Mouse (Mus musculus) CH12.LX (cell line): Measurements from ENCODE around the gene Cdr2. TPM values are rescaled to one million over a fixed set of nuclear protein-coding genes. Genes with fewer than 3 reads are reported as not detected.

ENCODE experiments used
- DNase-seq: peaks from one replicate; pipeline ENCODE4 v3.0.0-alpha.2; 2013; ENCODE audit errors: extremely low read depth
- H3K27ac ChIP-seq: 2 replicates; pipeline ENCODE4 v1.5.1; 2012; ENCODE audit warnings: low read depth, mild to moderate bottlenecking, control low read depth, moderate library complexity; ENCODE audit not compliant: insufficient read depth
- H3K27me3 ChIP-seq: replicated peaks from 2 replicates; pipeline ENCODE3; 2012; ENCODE audit warnings: inconsistent platforms
- H3K36me3 ChIP-seq, 2 experiments: replicated peaks in 1 of 2; 2 replicates each; pipeline versions ENCODE3 to v1.6.1; 2012; ENCODE audit warnings: inconsistent platforms in 1 of 2, low read length in 1 of 2, mild to moderate bottlenecking in 1 of 2, mixed read lengths in 1 of 2, moderate library complexity in 1 of 2; ENCODE audit not compliant: control insufficient read depth in 1 of 2, insufficient read depth in 1 of 2
- H3K4me1 ChIP-seq, 2 experiments: 2 replicates each; pipeline ENCODE4 v1.6.1; 2012; ENCODE audit warnings: inconsistent platforms in 1 of 2, moderate library complexity in 1 of 2; ENCODE audit not compliant: insufficient read depth in 2 of 2, control insufficient read depth in 1 of 2
- H3K4me2 ChIP-seq: 2 replicates; pipeline ENCODE4 v1.6.1; 2012; ENCODE audit warnings: low read depth, mild to moderate bottlenecking, control low read depth; ENCODE audit not compliant: poor library complexity, insufficient read depth, severe bottlenecking
- H3K4me3 ChIP-seq, 3 experiments: fragments of 150-350 bp in 1 of 3; sonication (generic) in 1 of 3; replicated peaks in 1 of 3; 2 replicates each; pipeline versions ENCODE3 to v1.5.1; 2011 to 2012; ENCODE audit warnings: low read depth in 2 of 3, low read length in 2 of 3, mild to moderate bottlenecking in 2 of 3, moderate library complexity in 2 of 3, control low read depth in 1 of 3, improper control_type of control experiment in 1 of 3, inconsistent platforms in 1 of 3, mixed read lengths in 1 of 3; ENCODE audit not compliant: poor library complexity in 1 of 3
- H3K79me2 ChIP-seq: replicated peaks from 2 replicates; pipeline ENCODE4 v1.6.1; 2012; ENCODE audit warnings: mild to moderate bottlenecking, moderate library complexity; ENCODE audit not compliant: control insufficient read depth, poor library complexity, insufficient read depth, severe bottlenecking; ENCODE audit errors: extremely low read depth
- H3K9ac ChIP-seq: 2 replicates; pipeline ENCODE4 v1.6.1; 2012; ENCODE audit warnings: low read depth, mild to moderate bottlenecking, control low read depth, moderate library complexity; ENCODE audit not compliant: insufficient read depth
- H3K9me3 ChIP-seq: replicated peaks from 2 replicates; pipeline ENCODE3; 2012; ENCODE audit warnings: low read length, inconsistent platforms, mixed read lengths
- CTCF ChIP-seq, 2 experiments: IDR thresholded peaks in 1 of 2; conservative IDR thresholded peaks in 1 of 2; 2 replicates each; pipeline ENCODE4 v1.5.1; 2011 to 2012; ENCODE audit warnings: low read depth in 2 of 2, low read length in 2 of 2, improper control_type of control experiment in 1 of 2, inconsistent platforms in 1 of 2, mild to moderate bottlenecking in 1 of 2, moderate library complexity in 1 of 2
- E2F4 ChIP-seq: IDR thresholded peaks from 2 replicates; pipeline ENCODE4 v1.6.1; 2011; ENCODE audit warnings: low read depth, low read length, improper control_type of control experiment; ENCODE audit not compliant: insufficient replicate concordance
- ETS1 ChIP-seq: conservative IDR thresholded peaks from 2 replicates; pipeline ENCODE4 v1.6.1; 2012; ENCODE audit warnings: low read depth, mild to moderate bottlenecking, inconsistent platforms, low read length, improper control_type of control experiment, moderate library complexity
- GABPA ChIP-seq: IDR thresholded peaks from 2 replicates; pipeline ENCODE4 v1.6.1; 2012; ENCODE audit warnings: low read depth, low read length, improper control_type of control experiment, inconsistent platforms; ENCODE audit not compliant: insufficient replicate concordance
- JUN ChIP-seq: IDR thresholded peaks from 2 replicates; pipeline ENCODE4 v1.6.1; 2011; ENCODE audit warnings: low read depth, mild to moderate bottlenecking, low read length, improper control_type of control experiment, moderate library complexity; ENCODE audit not compliant: insufficient read depth
- MAZ ChIP-seq: IDR thresholded peaks from 2 replicates; pipeline ENCODE4 v1.6.1; 2012; ENCODE audit warnings: low read depth, mild to moderate bottlenecking, inconsistent platforms, low read length, improper control_type of control experiment, moderate library complexity
- MEF2A ChIP-seq: IDR thresholded peaks from 2 replicates; pipeline ENCODE4 v1.6.1; 2014; ENCODE audit warnings: low read depth, mild to moderate bottlenecking, inconsistent platforms, low read length, improper control_type of control experiment, borderline replicate concordance
- MYC ChIP-seq: IDR thresholded peaks from 2 replicates; pipeline ENCODE4 v1.6.1; 2011; ENCODE audit warnings: low read depth, mild to moderate bottlenecking, improper control_type of control experiment, low read length
- NELFE ChIP-seq: IDR thresholded peaks from 2 replicates; pipeline ENCODE4 v1.6.1; 2011; ENCODE audit warnings: low read depth, low read length, improper control_type of control experiment
- PAX5 ChIP-seq: IDR thresholded peaks from 2 replicates; pipeline ENCODE4 v1.6.1; 2012; ENCODE audit warnings: low read length, inconsistent platforms, mixed read lengths
- RAD21 ChIP-seq: IDR thresholded peaks from 2 replicates; pipeline ENCODE4 v1.6.1; 2011; ENCODE audit warnings: low read depth, mild to moderate bottlenecking, low read length, improper control_type of control experiment, moderate library complexity
- SIN3A ChIP-seq: IDR thresholded peaks from 2 replicates; pipeline ENCODE4 v1.6.1; 2012; ENCODE audit warnings: low read length, improper control_type of control experiment, inconsistent platforms
- TBP ChIP-seq: conservative IDR thresholded peaks from 2 replicates; pipeline ENCODE4 v1.6.1; 2011; ENCODE audit warnings: low read depth, low read length, improper control_type of control experiment
- TCF12 ChIP-seq: IDR thresholded peaks from 2 replicates; pipeline ENCODE4 v1.6.1; 2014; ENCODE audit warnings: low read depth, mild to moderate bottlenecking, inconsistent platforms, low read length, improper control_type of control experiment
- UBTF ChIP-seq: IDR thresholded peaks from 2 replicates; pipeline ENCODE4 v1.6.1; 2012; ENCODE audit warnings: low read depth, mild to moderate bottlenecking, inconsistent platforms, low read length, improper control_type of control experiment, moderate library complexity
- USF1 ChIP-seq: IDR thresholded peaks from 2 replicates; pipeline ENCODE4 v1.6.1; 2014; ENCODE audit warnings: low read depth, mild to moderate bottlenecking, inconsistent platforms, low read length, improper control_type of control experiment
- ZC3H11A ChIP-seq: IDR thresholded peaks from 2 replicates; pipeline ENCODE4 v1.6.1; 2012; ENCODE audit warnings: low read depth, mild to moderate bottlenecking, inconsistent platforms, low read length, improper control_type of control experiment
- ZKSCAN1 ChIP-seq: IDR thresholded peaks from 2 replicates; pipeline ENCODE4 v1.6.1; 2012; ENCODE audit warnings: low read depth, inconsistent platforms, low read length, improper control_type of control experiment, borderline replicate concordance
- dilution Hi-C: fragments of 300-500 bp; cut with MboI; formaldehyde crosslinking; loops from 2 replicates; pipeline ENCODE4 v1.14.3; 2020; ENCODE audit warnings: low sequenced_read_pairs; ENCODE audit not compliant: extremely low pct_unique_long_range_greater_than_20kb, extremely low pct_ligation_motif_present
- in situ Hi-C: fragments of 300-500 bp; cut with MboI; formaldehyde crosslinking; loops from 3 replicates; pipeline ENCODE4 v1.14.3; 2019; ENCODE audit warnings: low sequenced_read_pairs, low pct_ligation_motif_present, low pct_unique_long_range_greater_than_20kb, mixed read lengths
- polyA plus RNA-seq: library from polyadenylated mRNA; unstranded; fragments of >175 nt; gene quantifications from 2 replicates; pipeline ENCODE4 v1.2.1, GENCODE M21; 2012; ENCODE audit warnings: low read depth; ENCODE audit not compliant: insufficient read length
- total RNA-seq, 2 experiments: library from RNA; depleted of rRNA; stranded (reverse); fragments of 300-350 nt in 1 of 2; fragments of >200 nt in 1 of 2; gene quantifications; 2 replicates each; pipeline ENCODE4 v1.2.3; 2012 to 2014

The Cdr2 gene
- total and polyA plus RNA-seq, 3 experiments = 5.7 to 9.5 (median 8.7) TPM

DNA sequence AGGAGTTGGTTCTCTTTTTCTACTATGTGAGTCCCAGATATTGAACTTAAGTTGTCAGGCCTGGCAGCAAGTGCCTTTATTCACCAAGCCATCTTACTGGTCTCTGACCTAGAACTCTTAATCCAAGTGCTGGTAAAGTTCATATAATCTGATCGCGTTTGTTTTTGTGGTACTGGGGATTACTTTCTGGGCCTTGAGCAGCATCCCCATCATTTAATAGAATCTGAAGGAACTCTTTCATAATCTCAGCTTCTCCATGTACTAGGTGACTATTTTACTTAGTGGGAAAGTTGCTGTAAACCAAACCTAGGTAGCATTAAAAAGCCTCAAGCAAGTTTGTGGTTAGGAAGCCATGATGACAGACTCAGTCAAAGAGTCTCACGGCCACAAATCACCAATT, 19.8 kb upstream of the Cdr2 start:
- TF ChIP-seq ETS1 (no peak), MAZ (no peak), USF1 (no peak), ZKSCAN1 (no peak), TCF12 (no peak), CTCF (conservative IDR thresholded peaks at IDR 0.05 in 1 of 2, IDR thresholded peaks at IDR 0.05 in 1 of 2; ENCODE audit: low read depth in 2 of 2, low read length in 2 of 2) (no peak), MEF2A (no peak), E2F4 (no peak), MYC (no peak), PAX5 (no peak), RAD21 (no peak)
- Histone ChIP-seq H3K9me3 (no peaks in the 10 kb centered on the region), H3K27ac (no peak overlapping the region), H3K79me2 (no peaks in the 10 kb centered on the region), H3K27me3 (peaks cover 2% of the 10 kb centered on the region), H3K36me3 (no peaks in the 10 kb centered on the region), H3K4me3 (no peak overlapping the region), H3K9ac (no peak overlapping the region), H3K4me2 (no peak overlapping the region), H3K4me1 (no peaks in the 10 kb centered on the region)
- no peak for DNase-seq
- dilution Hi-C loops = no loop called here
- in situ Hi-C loops = no loop called here

DNA sequence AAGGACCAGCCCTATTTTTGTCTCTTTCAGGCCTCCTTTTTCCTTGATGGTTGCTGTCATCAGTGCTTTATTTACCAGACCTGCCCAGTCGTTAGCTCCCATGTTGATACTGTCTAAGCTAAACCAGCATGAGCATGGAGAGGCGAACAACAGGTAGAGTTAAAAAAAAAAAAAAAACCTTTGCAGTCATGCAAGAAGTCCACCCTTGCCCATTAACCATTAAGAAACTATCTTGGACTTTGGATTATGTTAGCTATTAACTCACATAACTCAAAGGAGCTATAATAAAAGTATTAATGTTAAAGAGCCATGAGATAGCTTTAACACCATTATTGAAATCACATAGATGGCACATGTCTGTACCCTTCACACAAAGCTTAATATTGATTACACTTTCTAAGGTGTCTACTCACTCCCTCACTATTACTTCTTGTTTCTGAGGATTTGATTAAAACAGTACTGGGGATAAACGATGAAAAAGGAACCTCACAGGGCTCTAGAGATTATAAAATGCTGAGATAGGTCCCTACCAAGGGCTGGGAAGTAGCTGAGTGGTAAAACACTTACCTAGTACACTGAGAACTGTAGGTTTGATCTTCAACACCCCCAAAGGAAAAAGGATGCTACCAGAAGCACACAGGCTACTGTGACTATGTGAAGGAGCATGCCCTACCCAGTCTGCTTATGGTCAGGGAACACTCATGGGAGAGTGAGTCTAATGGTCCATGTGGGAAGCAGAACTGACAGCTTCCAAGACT, 18.1 kb upstream of the Cdr2 start:
- DNase-seq = no peak
- dilution Hi-C loops = no loop called here
- no peaks in the 10 kb centered on the region for H3K9me3 ChIP-seq
- H3K4me1 ChIP-seq = no peaks in the 10 kb centered on the region
- H3K79me2 ChIP-seq = no peaks in the 10 kb centered on the region
- H3K4me3 ChIP-seq = no peak overlapping the region
- H3K36me3 ChIP-seq = no peaks in the 10 kb centered on the region
- H3K4me2 ChIP-seq = no peak overlapping the region
- H3K27me3 ChIP-seq = no peaks in the 10 kb centered on the region
- no peak overlapping the region for H3K27ac ChIP-seq
- H3K9ac ChIP-seq = no peak overlapping the region
- in situ Hi-C loops = no loop called here
- no peak for TF ChIP-seq ZKSCAN1
- no peak for TF ChIP-seq JUN
- TF ChIP-seq GABPA = no peak
- TF ChIP-seq TBP = no peak
- TF ChIP-seq NELFE = no peak
- TF ChIP-seq UBTF = no peak
- TF ChIP-seq SIN3A = no peak
- no peak for TF ChIP-seq ZC3H11A
- no peak for TF ChIP-seq ETS1
